Comparison of ENCODE assay signal across 11 mouse cellular contexts in genomic region chr19:15982926-15983738, GRCm38 (mm10). TPM values are rescaled to one million over a fixed set of nuclear protein-coding genes. Genes with fewer than 3 reads are reported as not detected.
DNase-seq lines count a peak whose midpoint lies in the region; ATAC-seq lines count a peak whose summit lies in the region.
"Had no signal": no experiment of that assay in that cellular context is flagged by ENCODE, and none has a peak within 500 bp of the region (broad histone marks: within the 10 kb centered on the region; RNA-seq: fewer than 3 reads in every experiment).

No protein-coding gene starts in this region.

- H3K27me3 ChIP-seq in midbrain, embryonic 13.5 days, result no peaks in the 10 kb centered on the region
- H3K27me3 ChIP-seq: limb, embryonic 15.5 days had no signal

- peaks cover 4% of the 10 kb centered on the region for H3K36me3 ChIP-seq in midbrain, embryonic 13.5 days

- 35% methylated on average over 9 of the region's 10 CpGs for WGBS in midbrain, embryonic 13.5 days

- H3K4me3 ChIP-seq in midbrain, embryonic 13.5 days (replicated peaks), result peak overlapping the region; percentile 85

- no peak for ATAC-seq in midbrain, embryonic 13.5 days

- H3K4me1 ChIP-seq in midbrain, embryonic 13.5 days (replicated peaks), result peaks cover 37% of the 10 kb centered on the region

- H3K27ac ChIP-seq in midbrain, embryonic 13.5 days, result no peak overlapping the region
- H3K27ac ChIP-seq: limb, embryonic 15.5 days had no signal

- H3K4me2 ChIP-seq in midbrain, embryonic 13.5 days (replicated peaks), result peak overlapping the region; percentile 68

- intact Hi-C loops in left cerebral cortex, postnatal 4 days (cut with DNase I), result no loop called here

- DNase-seq in cerebellum, adult 9-10 months, result peak; percentile 52
- DNase-seq in cerebellum, adult 18-20 months, result no peak
- peak; percentile 74 for DNase-seq in R1 (ENCODE audit: low read depth, low spot score)
- DNase-seq in forelimb bud, embryonic 11.5 days (ENCODE audit: low read depth, low spot score), result peak; percentile 27
- DNase-seq in spleen, adult 12 weeks (ENCODE audit: low spot score), result no peak
- no peak for DNase-seq in left cerebral cortex, postnatal 4 days
- DNase-seq in layer of hippocampus, postnatal 14 days (ENCODE audit: low spot score in 2 of 2), result no peak
- DNase-seq: adrenal gland, postnatal 25 days; right cerebral cortex, postnatal 14 days had no signal

- no peaks in the 10 kb centered on the region for H3K9me3 ChIP-seq in midbrain, embryonic 13.5 days
- H3K9me3 ChIP-seq: limb, embryonic 15.5 days had no signal

- no peak overlapping the region for H3K9ac ChIP-seq in midbrain, embryonic 13.5 days (replicated peaks)
- H3K9ac ChIP-seq: limb, embryonic 15.5 days had no signal

RNA-seq across cellular contexts. Expression of gene Cep78, which starts 1.7 kb away (rescaled TPM):
- 43.3 and 45.4 TPM in 2 replicates for polyA plus RNA-seq in midbrain, embryonic 13.5 days (2015; fragmentation: Nextera tagmentation; extraction: Ambion mirVana)
- total RNA-seq in left cerebral cortex, postnatal 4 days (2021), result 10 to 100 TPM; 21.2 to 21.5 TPM
- 10 to 100 TPM; 11.7 to 12.6 TPM for total RNA-seq in layer of hippocampus, postnatal 14 days (2021)

RNA-seq across cellular contexts. Expression of gene Psat1, which starts 36.0 kb away (rescaled TPM):
- 122 and 125 TPM in 2 replicates for polyA plus RNA-seq in midbrain, embryonic 13.5 days (2015; fragmentation: Nextera tagmentation; extraction: Ambion mirVana)
- 10 to 100 TPM; 59.7 to 65.9 TPM for total RNA-seq in left cerebral cortex, postnatal 4 days (2021)
- 100 to 1,000 TPM; 117 to 123 TPM for total RNA-seq in layer of hippocampus, postnatal 14 days (2021)

Comparison
In these comparisons a context has a peak if more than half of its experiments do, and no peak if none do; other contexts are left out.
1. DNase-seq: peak in cerebellum, adult 9-10 months (single experiment), R1 (single experiment) and forelimb bud, embryonic 11.5 days (single experiment); none in cerebellum, adult 18-20 months (0 of 2), spleen, adult 12 weeks (single experiment), left cerebral cortex, postnatal 4 days (single experiment) and layer of hippocampus, postnatal 14 days (0 of 2).